Mouse (Mus musculus): ENCODE measurements around the gene Slc8a1. TPM values are rescaled to one million over a fixed set of nuclear protein-coding genes. Genes with fewer than 3 reads are reported as not detected.

Slc8a1 gene
- polyA plus RNA-seq, 1 experiment from 2014 or later, result 8.1 TPM

- Histone ChIP-seq H3K4me3 (ENCODE audit: low read depth, low read length) (no peak overlapping the region), H3K4me2 (peak overlapping the region; percentile 24), H3K9me3 (ENCODE audit: low read depth, low read length) (no peaks in the 10 kb centered on the region), H3K27me3 (ENCODE audit: insufficient read depth, low read length) (no peaks in the 10 kb centered on the region), H3K4me1 (ENCODE audit: insufficient read depth) (no peaks in the 10 kb centered on the region), H3K27ac (ENCODE audit: low read depth) (no peak overlapping the region), H3K9ac (no peak overlapping the region), H3K36me3 (ENCODE audit: insufficient read depth) (no peaks in the 10 kb centered on the region)
- peak; percentile 81; the same call in 1 of the 2 replicates for ATAC-seq (ENCODE audit: insufficient read depth)
- WGBS, result 30% methylated on average over 10 of the region's 10 CpGs
- TF ChIP-seq CTCF (IDR thresholded peaks at IDR 0.05; ENCODE audit: low read depth), result no peak
- peak; percentile 75 for DNase-seq
Observed at GRCm38 (mm10) chr17:81698789-81699188, 39.4 kb downstream of the Slc8a1 start.

- TF ChIP-seq CTCF (IDR thresholded peaks at IDR 0.05; ENCODE audit: low read depth), result no peak
- 60% methylated on average over 2 of the region's 2 CpGs for WGBS
- DNase-seq (no peak), ATAC-seq (ENCODE audit: insufficient read depth) (no peak)
- Histone ChIP-seq H3K9ac (no peak overlapping the region), H3K36me3 (ENCODE audit: insufficient read depth) (no peaks in the 10 kb centered on the region), H3K4me2 (no peak overlapping the region), H3K9me3 (ENCODE audit: low read depth, low read length) (no peaks in the 10 kb centered on the region), H3K4me1 (ENCODE audit: insufficient read depth) (no peaks in the 10 kb centered on the region), H3K27ac (ENCODE audit: low read depth) (no peak overlapping the region), H3K4me3 (ENCODE audit: low read depth, low read length) (no peak overlapping the region), H3K27me3 (ENCODE audit: insufficient read depth, low read length) (no peaks in the 10 kb centered on the region)
Observed at GRCm38 (mm10) chr17:81697695-81698094, 40.5 kb downstream of the Slc8a1 start.

GRCm38 (mm10) chr17:81694977-81695376 is 43.2 kb downstream of the Slc8a1 start:
- 92% methylated on average over 1 of the region's 1 CpGs for WGBS
- no peak for ATAC-seq (ENCODE audit: insufficient read depth)

GRCm38 (mm10) chr17:81679616-81680015 is 58.6 kb downstream of the Slc8a1 start:
- ATAC-seq (ENCODE audit: insufficient read depth) (no peak), DNase-seq (peak; percentile 18)
- Histone ChIP-seq H3K27me3 (ENCODE audit: insufficient read depth, low read length) (no peaks in the 10 kb centered on the region), H3K9ac (no peak overlapping the region), H3K4me1 (ENCODE audit: insufficient read depth) (no peaks in the 10 kb centered on the region), H3K36me3 (ENCODE audit: insufficient read depth) (no peaks in the 10 kb centered on the region), H3K4me2 (no peak overlapping the region), H3K9me3 (ENCODE audit: low read depth, low read length) (no peaks in the 10 kb centered on the region), H3K27ac (ENCODE audit: low read depth) (no peak overlapping the region), H3K4me3 (ENCODE audit: low read depth, low read length) (no peak overlapping the region)
- no peak for TF ChIP-seq CTCF (IDR thresholded peaks at IDR 0.05; ENCODE audit: low read depth)

More at GRCm38 (mm10) chr17:81694977-81695376, 43.2 kb downstream of the Slc8a1 start:
- Histone ChIP-seq H3K27ac (ENCODE audit: low read depth) (no peak overlapping the region), H3K36me3 (ENCODE audit: insufficient read depth) (no peaks in the 10 kb centered on the region), H3K9me3 (ENCODE audit: low read depth, low read length) (no peaks in the 10 kb centered on the region), H3K4me3 (ENCODE audit: low read depth, low read length) (no peak overlapping the region), H3K4me1 (ENCODE audit: insufficient read depth) (no peaks in the 10 kb centered on the region), H3K27me3 (ENCODE audit: insufficient read depth, low read length) (no peaks in the 10 kb centered on the region), H3K9ac (no peak overlapping the region), H3K4me2 (no peak overlapping the region)
- no peak for TF ChIP-seq CTCF (IDR thresholded peaks at IDR 0.05; ENCODE audit: low read depth)
- DNase-seq, result no peak

- Histone ChIP-seq H3K4me3 (ENCODE audit: low read depth, low read length) (no peak overlapping the region), H3K4me1 (ENCODE audit: insufficient read depth) (no peaks in the 10 kb centered on the region), H3K36me3 (ENCODE audit: insufficient read depth) (no peaks in the 10 kb centered on the region), H3K27me3 (ENCODE audit: insufficient read depth, low read length) (peaks cover 4% of the 10 kb centered on the region), H3K4me2 (no peak overlapping the region), H3K9me3 (ENCODE audit: low read depth, low read length) (no peaks in the 10 kb centered on the region), H3K27ac (ENCODE audit: low read depth) (no peak overlapping the region), H3K9ac (no peak overlapping the region)
- ATAC-seq (ENCODE audit: insufficient read depth) (no peak), DNase-seq (no peak)
- WGBS, result 80% methylated on average over 2 of the region's 2 CpGs
- TF ChIP-seq CTCF (IDR thresholded peaks at IDR 0.05; ENCODE audit: low read depth), result no peak
Observed at GRCm38 (mm10) chr17:81677450-81677849, 60.7 kb downstream of the Slc8a1 start.

GRCm38 (mm10) chr17:81676203-81676602 is 62.0 kb downstream of the Slc8a1 start:
- WGBS, result 57% methylated on average over 3 of the region's 3 CpGs

GRCm38 (mm10) chr17:81671245-81671644 is 66.9 kb downstream of the Slc8a1 start:
- ATAC-seq (ENCODE audit: insufficient read depth) (no peak), DNase-seq (no peak)
- Histone ChIP-seq H3K27ac (ENCODE audit: low read depth) (no peak overlapping the region), H3K9me3 (ENCODE audit: low read depth, low read length) (no peaks in the 10 kb centered on the region), H3K36me3 (ENCODE audit: insufficient read depth) (no peaks in the 10 kb centered on the region), H3K4me3 (ENCODE audit: low read depth, low read length) (no peak overlapping the region; the same call in 1 of the 2 replicates), H3K27me3 (ENCODE audit: insufficient read depth, low read length) (peaks cover 12% of the 10 kb centered on the region), H3K4me1 (ENCODE audit: insufficient read depth) (peaks cover 15% of the 10 kb centered on the region; the same call in 1 of the 2 replicates), H3K4me2 (no peak overlapping the region), H3K9ac (no peak overlapping the region)
- no peak for TF ChIP-seq CTCF (IDR thresholded peaks at IDR 0.05; ENCODE audit: low read depth)
- 36% methylated on average over 5 of the region's 5 CpGs for WGBS

More at GRCm38 (mm10) chr17:81676203-81676602, 62.0 kb downstream of the Slc8a1 start:
- no peak for TF ChIP-seq CTCF (IDR thresholded peaks at IDR 0.05; ENCODE audit: low read depth)
- Histone ChIP-seq H3K4me3 (ENCODE audit: low read depth, low read length) (no peak overlapping the region), H3K27me3 (ENCODE audit: insufficient read depth, low read length) (peaks cover 12% of the 10 kb centered on the region), H3K36me3 (ENCODE audit: insufficient read depth) (no peaks in the 10 kb centered on the region), H3K4me1 (ENCODE audit: insufficient read depth) (no peaks in the 10 kb centered on the region), H3K27ac (ENCODE audit: low read depth) (no peak overlapping the region), H3K9ac (no peak overlapping the region), H3K9me3 (ENCODE audit: low read depth, low read length) (no peaks in the 10 kb centered on the region), H3K4me2 (no peak overlapping the region)
- DNase-seq (no peak), ATAC-seq (ENCODE audit: insufficient read depth) (no peak)

Data from lung, embryonic 14.5 days (tissue).